Mouse (Mus musculus): ENCODE measurements around the gene Rgsl1. TPM values are rescaled to one million over a fixed set of nuclear protein-coding genes. Genes with fewer than 3 reads are reported as not detected.
"Not testable (repeated sequence)": the region's sequence is repeated elsewhere in the genome, so short reads cannot be mapped to it uniquely, and the experiment has no call there.

Gene Rgsl1
- total RNA-seq (2021) = under 1 TPM; 0.48 to 0.50 TPM
- long read RNA-seq, partial matches to known transcripts = 0 of 2 reads
- long read RNA-seq, other reads (novel, unspliced or antisense) = 2 of 2 reads

DNA sequence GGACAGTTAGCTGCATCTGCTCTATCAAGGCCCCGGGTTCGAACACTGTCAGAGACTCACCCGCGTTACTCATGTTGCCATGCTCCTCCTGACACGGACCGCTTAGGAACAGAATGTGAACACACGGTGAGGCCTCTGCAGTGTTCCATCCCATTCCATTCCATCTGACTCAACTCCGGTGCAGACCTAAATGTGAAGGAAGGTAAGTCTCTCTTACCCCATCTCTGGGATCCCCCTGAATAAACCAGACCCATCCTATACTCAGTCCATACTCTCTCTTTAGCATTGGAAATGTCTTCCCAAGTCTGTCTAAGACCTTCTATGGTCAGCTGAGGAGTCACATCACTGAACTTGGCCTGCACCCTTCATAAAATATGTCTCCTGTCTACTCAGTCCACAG, at the start of gene Rgsl1:
Rgsl1 (minus strand) TSS at position 101 of the 400 bp plus-strand sequence.
- DNase-seq (ENCODE audit: low spot score in 2 of 2) = no peak

DNA sequence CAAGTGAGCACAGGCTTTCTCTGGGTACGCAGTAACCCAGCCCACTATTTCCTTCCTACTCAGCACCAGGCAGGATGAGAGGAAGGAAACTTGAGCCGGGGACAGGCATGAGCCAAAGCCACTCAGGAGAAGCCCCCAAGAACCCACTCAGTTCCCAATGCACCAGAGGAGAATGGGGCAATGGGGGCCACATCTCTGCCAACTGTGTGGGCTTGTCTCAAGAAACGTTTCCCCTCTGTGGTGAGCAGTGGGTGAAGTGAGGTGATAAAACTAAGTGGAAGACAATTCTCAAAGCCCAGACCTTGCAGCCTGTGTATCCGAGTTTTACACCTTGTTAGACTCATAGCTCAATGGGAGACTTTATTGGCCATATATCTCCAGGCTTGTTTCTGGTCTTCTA, 47.5 kb upstream of the Rgsl1 start, which contains the start of gene Teddm1a:
Teddm1a (plus strand) TSS at position 301 of the 400 bp plus-strand sequence.
- no peak for DNase-seq (ENCODE audit: low spot score in 2 of 2)

DNA sequence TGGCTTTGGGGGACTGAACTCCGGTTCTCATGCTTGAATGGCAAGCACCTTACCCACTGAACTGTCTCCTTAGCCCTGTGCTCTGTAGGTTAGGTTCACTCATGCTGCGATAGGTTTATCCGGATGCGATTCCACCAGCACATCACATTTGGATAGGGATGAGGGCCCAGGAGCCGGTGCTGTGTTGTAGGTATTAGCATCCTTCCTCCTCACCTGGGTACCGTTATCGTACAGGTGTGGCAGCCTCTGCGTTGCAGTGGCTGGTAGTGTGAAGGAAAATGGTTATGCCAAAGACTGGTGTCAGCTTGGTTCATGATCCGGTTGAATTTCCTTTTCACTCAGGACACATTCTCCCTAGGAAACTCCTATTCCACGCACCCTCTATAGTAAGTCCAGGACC, 46.2 kb upstream of the Rgsl1 start:
- no peak for DNase-seq (ENCODE audit: low spot score in 2 of 2)

DNA sequence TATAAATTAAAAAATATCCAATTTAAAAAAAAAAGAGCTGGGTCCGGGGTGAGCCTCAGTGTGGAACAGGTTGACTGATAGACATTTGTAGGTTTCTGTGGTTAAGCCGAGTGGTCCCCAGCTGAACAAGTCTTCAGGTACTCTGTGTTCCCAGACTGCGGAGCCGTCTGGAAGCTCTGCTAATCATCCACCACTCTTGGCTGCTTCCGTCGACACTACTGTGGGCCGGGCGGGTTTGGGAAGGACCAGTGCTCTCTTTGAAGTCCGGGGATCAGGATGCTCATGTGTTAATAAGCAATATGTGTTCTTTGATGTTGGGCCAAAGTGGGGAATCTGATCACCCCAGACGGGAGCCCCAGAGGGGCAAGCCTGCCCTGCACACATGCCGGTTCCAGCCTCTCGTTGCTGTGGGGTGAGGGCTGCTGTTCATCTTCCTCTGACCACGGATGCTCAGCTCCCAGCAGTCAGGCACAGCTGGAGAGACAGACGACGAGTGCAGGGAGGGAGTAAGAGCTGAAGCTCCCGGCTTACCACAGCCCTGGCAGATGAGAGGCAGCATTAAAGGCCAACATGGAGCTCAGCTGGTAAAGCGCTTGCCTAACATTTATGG, 42.2 kb upstream of the Rgsl1 start:
- no peak for DNase-seq (ENCODE audit: low spot score in 2 of 2)

DNA sequence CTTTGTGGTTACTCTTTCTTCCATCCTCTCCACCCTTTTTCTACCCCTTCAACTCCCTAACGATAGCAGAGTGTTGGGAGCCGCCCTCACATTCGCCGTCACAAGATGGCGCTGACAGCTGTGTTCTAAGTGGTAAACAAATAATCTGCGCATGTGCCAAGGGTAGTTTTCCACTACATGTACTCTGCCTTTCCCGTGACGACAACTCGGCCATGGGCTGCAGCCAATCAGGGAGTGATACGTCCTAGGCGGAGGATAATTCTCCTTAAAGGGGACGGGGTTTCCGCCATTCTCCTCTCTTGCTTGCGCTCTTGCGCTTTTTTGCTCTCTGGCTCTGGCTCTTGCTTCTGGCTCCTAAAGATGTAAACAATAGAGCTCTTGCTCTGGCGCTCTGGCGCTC, 36.4 kb upstream of the Rgsl1 start:
- not testable (repeated sequence) for DNase-seq (ENCODE audit: low spot score in 2 of 2)

DNA sequence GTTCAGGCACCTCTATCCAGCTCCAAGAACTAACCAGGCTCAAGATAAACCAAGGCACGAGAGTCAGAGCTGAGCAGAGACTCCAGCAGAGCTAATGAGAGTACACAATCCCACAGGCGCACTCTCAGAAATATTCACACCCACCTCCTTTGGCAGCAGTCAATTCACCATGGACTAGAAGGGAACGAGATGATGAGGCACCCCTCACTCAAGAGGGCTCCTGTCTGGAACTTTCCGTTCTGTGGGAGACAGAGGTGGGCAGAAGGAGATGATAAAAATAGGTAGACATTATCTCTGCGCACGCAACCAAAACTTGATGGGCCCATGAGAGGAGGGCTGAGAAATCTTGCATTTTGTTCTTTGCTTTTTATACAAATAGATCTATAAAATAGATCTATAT, 30.1 kb upstream of the Rgsl1 start, which contains the start of gene Teddm1b:
Teddm1b (plus strand) TSS at position 301 of the 400 bp plus-strand sequence.
- no peak for DNase-seq (ENCODE audit: low spot score in 2 of 2)

DNA sequence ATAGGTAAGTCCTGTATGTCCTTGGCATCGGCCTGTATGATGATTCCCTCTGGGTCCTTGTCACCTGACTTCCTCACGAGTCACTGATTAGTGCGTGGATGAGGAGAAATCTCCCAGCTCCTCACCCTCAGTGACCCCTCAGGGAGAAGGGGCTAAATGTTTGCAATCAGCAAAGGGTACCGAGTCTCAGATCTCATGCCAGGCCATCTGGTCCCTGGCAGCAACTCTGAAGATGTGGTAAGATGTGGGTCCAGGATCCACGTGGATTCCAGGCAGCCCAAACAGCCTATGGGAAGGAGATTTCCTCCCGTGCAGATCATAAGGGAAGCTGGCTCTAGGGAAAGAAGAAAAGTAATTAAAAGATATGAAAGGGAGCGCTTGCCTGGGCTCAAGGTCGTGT, 12.0 kb upstream of the Rgsl1 start:
- no peak for DNase-seq (ENCODE audit: low spot score in 2 of 2)

DNA sequence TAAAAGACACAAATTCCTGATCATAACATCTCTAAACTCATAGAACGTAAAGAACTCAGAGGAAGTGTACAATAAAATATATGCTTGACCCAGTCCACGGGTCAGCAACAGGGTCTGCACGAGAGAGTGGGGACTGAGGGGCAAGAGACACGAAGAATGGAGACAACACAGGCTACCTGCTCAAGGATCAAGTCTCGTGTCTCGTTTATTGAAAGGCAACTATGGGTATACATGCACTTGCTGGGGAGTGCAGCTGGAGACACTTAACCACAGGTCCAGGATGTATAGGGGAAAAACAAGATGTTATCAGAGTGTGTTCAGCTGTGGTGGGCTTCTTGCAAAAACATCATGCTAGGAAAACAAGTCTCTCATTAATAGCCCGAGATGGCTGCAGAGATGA, 8.8 kb upstream of the Rgsl1 start:
- not testable (repeated sequence) for DNase-seq (ENCODE audit: low spot score in 2 of 2)

DNA sequence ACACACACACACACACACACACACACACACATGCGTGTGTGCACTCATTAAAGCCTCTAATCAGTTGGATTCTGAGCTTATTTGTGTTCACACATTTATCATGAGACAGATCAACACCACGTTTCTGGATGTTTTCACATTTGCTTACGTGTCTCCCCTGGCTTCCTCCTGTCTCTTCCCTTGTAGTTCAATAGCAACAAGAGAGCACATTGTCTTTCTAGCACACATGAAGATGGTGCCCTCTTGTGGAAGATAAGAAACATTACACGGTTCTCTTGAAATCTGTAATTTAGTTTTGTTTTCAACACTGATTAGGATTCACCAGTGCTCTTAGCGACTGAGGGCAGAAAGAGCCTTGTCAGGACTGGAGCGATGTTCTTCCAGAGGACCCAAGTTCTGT, 2.9 kb upstream of the Rgsl1 start:
- peak in 1 of 2 experiments; percentile 28 for DNase-seq (ENCODE audit: low spot score in 2 of 2)

DNA sequence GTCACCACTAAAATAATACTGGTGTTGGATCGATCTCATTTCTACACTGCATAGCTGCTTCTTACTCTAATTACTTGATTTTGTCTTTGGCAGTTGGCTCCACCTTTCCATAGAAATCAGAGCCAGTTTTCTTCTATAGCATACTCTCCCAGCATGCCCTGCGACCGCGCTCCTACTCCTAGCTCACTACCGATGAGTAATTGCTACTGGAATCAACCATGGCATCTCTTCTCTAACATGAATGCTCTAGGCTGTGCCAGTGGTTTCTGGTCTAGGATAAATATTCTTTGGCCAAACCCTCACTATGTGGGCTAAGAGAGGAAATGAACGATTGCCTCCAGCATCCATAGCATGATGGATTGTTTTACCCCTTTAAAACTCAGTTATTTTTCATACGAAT, 2.5 kb upstream of the Rgsl1 start:
- DNase-seq (ENCODE audit: low spot score in 2 of 2) = no peak

DNA sequence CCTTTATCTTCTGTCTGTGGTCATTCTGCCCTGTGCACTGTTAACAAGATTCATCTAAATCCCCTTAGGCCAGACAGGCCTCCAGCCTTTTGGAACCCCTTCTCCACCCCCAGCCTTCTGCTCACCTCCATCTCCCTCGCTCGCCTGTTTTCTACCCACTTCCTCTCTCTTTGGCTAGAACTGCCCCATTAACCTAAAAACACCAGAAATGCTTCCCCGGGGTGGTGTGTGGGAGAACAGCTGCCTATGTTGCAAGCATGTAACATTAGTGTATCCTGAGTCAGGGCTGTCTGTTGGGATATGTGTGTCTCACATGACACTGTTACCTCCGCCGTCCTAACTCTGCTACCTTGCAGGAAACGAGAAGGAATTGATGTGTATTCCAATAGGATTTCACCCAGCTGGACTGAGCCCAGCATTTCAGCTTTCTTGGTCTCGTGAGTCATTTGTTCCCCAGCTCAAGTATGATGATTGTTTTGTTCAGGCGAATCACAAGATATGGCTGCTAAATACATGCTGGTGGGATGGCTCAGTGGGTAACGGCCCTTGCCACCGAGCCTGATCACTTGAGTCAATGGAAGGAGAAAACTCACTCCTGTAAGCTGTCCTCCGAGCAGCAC, 1.7 kb downstream of the Rgsl1 start:
- DNase-seq (ENCODE audit: low spot score in 2 of 2) = peak in 1 of 2 experiments; percentile 10

DNA sequence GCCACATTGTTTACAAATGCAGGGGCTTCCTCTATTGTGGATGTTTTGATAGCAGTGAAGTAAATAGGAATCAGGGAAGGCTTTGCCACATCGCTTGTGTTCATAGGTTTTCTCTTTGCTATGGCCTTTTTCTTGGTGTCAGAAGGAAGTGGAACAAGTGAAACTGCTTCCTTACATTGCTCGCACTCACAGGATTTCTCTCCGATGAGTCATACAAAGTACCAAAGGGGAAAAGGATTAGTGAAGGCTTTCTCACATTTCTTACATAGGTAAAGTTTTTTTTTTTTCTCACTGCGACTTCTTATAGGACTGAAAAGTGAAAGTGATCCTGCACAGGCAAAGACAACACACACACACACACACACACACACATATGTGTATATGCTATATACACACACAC, 7.9 kb downstream of the Rgsl1 start:
- no peak for DNase-seq (ENCODE audit: low spot score in 2 of 2)

DNA sequence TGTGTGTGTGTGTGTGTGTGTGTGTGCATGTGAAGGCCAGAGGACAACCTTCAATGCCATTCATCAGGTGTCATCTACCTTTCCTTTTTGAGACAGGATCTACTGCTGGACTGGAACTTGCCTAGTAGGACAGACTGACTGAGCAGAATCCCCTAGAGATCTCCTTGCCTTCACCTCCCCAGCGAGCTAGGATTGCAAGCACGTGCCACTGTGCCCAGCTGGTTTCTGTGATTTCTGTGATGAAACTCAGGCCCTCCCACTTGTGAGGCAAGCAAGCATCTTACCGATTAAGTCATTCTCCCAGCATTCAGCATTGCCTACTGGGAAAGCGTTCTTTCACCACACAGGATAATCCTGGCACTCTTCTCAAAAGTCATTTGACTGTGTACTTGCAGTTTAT, 13.2 kb downstream of the Rgsl1 start:
- no peak for DNase-seq (ENCODE audit: low spot score in 2 of 2)

DNA sequence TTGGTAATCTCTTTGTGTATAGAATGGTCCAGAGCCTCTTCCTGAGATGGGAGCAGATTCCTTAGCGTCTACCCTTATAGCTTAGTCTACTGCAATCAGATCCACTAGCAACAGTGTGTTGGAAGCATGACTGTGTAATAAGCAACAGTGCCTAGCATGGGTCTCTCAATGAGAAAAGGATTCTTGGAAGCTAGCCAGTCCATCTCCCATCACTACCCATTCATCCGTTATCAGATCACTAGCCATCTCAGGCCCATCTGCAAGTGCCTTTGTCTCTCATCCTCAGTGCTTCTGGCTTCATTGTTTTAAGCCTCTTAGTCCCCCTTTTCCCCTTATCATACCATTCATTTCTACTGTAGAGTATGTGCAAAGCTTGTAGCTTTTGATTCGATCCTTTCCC, 23.7 kb downstream of the Rgsl1 start:
- DNase-seq (ENCODE audit: low spot score in 2 of 2) = no peak

DNA sequence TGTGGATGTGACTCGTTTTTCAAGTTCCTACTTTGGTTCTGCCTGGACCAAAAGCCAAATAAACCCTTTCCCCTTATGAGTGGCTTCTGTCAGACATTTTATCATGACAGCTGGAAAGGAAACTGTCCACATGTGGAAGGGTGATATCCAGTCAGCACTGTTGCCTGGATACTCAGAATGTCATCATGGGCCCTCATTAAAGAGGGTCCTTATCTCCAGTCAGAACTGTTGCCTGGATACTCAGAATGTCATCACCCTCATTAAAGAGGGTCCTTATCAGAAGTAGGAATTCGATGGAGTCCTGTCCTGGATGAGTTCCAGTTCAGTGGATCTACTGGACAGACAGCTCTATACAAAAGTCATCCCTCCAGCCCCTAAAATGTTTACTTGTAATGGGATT, 29.7 kb downstream of the Rgsl1 start:
- DNase-seq (ENCODE audit: low spot score in 2 of 2) = no peak

DNA sequence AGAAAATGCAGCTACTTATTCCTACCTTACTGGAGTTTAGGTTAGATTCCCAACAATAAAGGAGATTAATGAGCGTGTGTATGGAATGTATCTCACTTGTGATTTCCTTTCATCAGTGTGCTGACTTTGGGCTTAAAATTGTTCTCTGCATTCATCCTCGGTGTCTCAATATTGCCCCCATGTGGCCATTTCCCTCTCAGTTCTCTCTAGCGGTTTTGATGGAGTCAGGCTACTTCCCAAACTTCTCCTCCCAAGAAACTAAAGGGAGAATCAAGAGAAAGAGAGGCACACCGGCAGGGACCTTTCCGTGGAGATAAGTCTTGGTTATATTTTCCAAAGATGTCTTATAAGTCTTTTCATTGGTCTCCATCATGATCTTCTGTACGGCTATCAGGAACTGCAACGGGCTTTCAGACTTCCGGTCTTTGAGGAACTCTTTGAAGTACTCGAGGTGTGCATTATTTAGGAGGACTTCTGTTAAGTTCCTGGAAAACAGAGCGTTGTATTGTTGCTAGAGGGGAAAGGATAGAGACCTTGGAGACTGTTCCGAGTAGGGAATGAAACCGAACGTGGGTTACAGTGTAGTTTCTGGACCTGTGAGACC, 36.5 kb downstream of the Rgsl1 start:
- peak in 1 of 2 experiments; percentile 79 for DNase-seq (ENCODE audit: low spot score in 2 of 2)

DNA sequence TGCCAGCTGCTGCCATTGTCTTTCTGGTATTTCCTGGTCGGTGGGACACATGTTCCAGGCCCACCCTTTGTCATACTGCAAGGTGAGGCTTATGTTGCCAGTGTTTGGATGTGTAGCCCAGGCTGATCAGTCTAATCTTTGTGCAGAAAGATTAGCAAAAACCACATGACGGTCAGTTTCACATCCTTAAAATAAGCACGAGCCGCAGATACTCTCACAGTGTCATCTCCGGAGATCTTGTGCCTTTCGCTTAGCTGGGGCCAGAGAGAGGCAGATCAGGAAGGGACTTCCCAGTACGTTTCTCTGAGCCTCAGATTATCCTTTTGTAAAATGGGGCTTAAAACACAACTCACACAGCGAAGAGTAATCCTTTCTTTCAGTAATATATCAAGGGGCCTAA, 40.4 kb downstream of the Rgsl1 start:
- no peak for DNase-seq (ENCODE audit: low spot score in 2 of 2)

DNA sequence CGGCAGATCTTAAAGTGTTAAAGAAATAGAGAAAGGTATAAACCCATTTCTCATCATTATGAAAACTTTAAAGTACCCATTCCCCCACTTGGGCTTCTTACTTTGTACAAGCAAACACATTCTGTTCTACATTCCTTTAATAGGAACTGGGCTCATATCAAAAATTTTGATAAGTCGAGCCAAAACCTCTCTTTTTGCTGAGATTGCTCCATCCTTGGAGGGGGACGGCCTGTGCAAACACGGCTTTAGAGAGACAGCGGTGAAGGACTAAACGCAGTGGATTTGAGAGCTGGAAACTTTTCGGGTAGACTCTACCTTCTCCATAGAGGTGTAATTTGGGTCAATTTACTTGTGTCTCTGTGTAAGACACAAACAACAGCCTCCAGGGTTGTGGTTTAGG, 41.3 kb downstream of the Rgsl1 start:
- peak in 1 of 2 experiments; percentile 2 for DNase-seq (ENCODE audit: low spot score in 2 of 2)

DNA sequence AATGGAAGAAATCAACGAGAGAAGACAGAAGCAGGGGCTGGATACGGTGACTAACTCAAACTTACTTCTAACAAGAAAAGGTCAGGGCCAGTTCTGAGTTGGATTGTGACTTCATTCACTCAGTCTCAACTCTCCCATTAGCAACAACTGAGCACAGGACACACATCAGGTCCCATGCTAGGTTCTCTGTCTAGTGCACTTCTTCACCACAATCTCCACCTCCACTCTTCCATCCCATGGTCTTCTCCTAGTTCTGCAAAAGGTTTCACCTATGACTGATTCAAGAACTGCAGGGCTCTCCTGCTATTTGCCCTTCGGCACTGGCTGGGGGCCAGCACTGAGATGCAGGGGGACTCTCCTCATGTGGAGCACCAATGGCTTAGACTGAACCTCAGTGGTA, 49.7 kb downstream of the Rgsl1 start:
- no peak for DNase-seq (ENCODE audit: low spot score in 2 of 2)

DNA sequence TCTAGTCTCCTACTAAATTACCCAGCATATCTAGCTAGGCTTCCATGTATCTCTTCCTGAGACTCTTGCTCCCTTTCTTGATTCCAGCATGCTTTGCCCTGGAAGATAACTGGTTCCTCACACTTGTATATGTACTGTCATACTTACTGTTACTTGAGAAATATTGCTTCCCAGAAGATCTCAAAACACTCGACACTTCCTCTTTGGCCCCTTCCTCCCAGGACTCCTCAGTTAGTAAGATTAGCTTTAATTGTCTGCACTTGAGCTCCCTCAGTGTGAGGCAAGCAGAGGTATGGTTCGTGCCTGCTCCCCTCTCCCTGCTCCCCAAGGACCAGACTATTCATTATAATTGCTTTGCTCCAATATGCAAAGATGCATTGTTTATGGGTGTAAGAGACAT, 53.2 kb downstream of the Rgsl1 start:
- no peak for DNase-seq (ENCODE audit: low spot score in 2 of 2)

DNA sequence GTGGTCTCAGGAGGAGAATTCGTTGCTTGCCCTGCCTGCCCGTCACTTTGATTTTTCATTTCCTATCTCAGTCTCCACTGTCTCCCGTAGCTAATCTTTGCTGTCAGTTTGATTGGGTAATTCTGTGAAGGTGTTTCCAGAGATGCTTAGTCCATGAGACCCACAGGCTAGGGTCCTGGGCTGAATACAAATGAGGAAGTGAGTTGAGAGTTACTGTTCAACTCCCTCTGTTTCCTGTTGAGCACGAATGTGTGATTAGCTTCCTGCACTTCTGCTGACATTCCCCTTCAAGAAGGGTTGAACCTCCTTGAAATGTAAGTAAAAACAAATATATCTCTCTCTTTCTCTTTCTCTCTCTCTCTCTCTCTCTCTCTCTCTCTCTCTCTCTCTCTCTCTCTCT, 58.3 kb downstream of the Rgsl1 start:
- DNase-seq (ENCODE audit: low spot score in 2 of 2) = no peak

DNA sequence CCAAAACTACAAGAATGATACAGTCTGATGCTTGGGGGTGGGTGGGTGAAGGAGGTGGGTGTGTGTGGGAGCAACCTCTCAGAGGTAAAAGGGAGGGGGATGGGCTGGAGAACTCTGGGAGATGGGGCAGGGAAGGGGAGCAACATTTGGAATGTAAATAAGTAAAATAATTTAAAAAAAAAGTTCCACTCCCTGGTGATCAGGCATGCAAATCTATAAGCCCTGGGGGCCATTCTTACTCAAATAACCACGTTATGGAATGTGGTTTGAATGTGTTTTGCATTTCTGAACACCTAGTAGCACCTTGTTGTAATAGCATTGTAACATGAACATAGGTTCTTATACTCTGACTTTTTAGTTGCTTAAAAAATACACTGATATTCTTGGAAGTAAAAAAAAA, 60.6 kb downstream of the Rgsl1 start:
- DNase-seq (ENCODE audit: low spot score in 2 of 2) = no peak

DNA sequence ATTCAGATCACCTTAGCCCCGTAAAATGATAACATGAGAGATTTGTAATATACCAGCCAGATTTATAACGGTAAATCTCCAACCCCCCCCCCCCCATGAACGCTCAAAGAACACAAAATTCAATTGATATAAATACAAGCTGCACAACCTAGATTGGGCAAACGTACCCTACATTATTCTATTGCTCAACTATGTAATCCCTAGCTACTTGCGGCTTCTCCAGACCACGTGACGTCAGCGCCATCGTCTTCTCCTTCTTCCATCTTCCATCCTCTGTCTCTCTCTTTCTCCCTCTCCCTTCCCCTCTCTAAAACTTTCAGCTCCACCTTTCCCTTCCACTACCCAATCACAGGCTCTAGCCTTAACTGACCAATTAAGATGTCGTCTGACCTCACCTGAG, 65.7 kb downstream of the Rgsl1 start:
- DNase-seq (ENCODE audit: low spot score in 2 of 2) = no peak
